Mouse (Mus musculus): ENCODE measurements around the gene Qtrt2.

Gene Qtrt2

GRCm38 (mm10) chr16:43926341-43926859, at the start of gene Qtrt2:
Qtrt2 (minus strand) TSS chr16:43926809.
- DNase-seq (ENCODE audit: low spot score), result no peak

GRCm38 (mm10) chr16:43973606-43974220, 47.1 kb upstream of the Qtrt2 start:
- DNase-seq (ENCODE audit: low spot score), result no peak

DNA sequence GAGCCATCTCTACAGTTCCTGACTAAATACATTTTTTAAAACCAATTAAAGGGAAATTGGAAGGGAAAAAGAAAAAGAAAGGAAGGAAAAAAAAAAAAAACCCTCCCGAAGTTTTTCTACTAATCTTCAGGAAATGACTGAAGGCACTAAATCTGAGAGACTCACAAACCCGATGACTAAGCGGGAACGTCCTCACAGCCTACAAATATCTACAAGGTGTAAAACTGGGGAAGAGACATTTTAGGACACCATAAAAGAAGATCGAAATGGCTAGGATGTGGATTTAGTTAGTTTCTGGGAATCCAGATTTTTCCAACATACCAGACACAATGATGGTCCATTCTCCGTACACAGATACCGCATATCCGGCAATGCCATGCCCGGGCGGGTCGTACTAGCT, 46.5 kb upstream of the Qtrt2 start:
- DNase-seq (ENCODE audit: low spot score), result no peak

DNA sequence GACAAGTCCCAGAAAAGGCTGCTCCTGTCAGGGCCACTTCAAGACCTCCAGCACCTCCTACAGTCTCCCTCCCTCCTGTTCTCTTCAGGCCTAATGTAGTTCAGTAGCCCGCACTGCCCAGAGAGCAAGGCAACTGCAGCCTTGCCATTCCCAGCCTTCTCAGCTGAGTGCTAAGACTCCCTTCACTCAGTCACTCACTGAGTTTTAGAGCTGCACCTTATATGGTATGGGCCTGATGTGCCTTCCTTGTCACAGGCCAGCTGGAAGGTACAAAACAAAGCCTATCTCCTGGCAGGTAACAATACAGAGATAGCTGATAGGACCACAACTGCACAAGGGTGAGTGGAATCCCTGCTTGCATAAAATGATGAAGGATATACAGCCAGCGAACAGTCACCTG, 45.8 kb upstream of the Qtrt2 start:
- DNase-seq (ENCODE audit: low spot score), result no peak

GRCm38 (mm10) chr16:43971741-43972140, 45.1 kb upstream of the Qtrt2 start:
- no peak for DNase-seq (ENCODE audit: low spot score)

GRCm38 (mm10) chr16:43971189-43971588, 44.6 kb upstream of the Qtrt2 start:
- no peak for DNase-seq (ENCODE audit: low spot score)

DNA sequence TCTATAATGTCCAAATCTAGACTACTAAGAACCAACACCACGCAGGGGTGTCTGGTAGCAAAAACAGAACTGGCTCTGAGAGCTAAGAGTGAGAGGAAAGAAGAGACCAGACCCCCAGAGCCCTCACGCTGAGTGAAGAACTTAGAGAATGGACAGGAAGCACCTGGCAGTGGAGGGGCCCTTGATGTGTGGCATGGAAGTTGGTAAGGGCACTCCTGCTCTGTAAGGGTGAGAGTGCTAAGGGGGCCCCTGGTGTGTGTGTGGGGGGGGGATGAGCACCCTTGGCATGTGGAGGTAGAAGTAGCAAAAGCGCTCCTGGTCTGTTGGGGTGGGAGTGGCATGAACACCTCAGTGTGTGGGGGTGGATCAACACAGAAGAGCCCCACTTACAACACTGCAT, 43.8 kb upstream of the Qtrt2 start:
- no peak for DNase-seq (ENCODE audit: low spot score)

GRCm38 (mm10) chr16:43965781-43966389, 39.3 kb upstream of the Qtrt2 start:
- DNase-seq (ENCODE audit: low spot score), result no peak

DNA sequence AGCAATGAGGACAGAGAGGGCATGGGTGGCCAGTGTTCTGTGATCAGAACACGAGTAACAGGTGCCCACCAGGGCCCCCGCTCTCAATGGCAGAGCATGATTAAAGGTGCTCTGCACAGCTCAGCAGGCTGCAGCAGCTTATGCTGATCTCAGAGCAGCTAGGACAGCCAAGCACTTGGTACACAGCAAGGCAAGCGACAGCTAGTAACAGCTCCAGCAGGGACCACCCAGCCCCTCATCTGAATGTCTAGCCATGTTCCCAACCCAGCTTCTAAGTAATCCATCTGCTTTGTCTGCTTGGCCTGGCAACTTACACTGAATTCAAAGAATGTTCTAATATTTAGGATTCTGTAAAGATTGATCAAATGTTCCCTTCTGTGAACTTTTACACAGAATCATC, 37.2 kb upstream of the Qtrt2 start:
- DNase-seq (ENCODE audit: low spot score), result no peak

GRCm38 (mm10) chr16:43963291-43963690, 36.7 kb upstream of the Qtrt2 start:
- no peak for DNase-seq (ENCODE audit: low spot score)

DNA sequence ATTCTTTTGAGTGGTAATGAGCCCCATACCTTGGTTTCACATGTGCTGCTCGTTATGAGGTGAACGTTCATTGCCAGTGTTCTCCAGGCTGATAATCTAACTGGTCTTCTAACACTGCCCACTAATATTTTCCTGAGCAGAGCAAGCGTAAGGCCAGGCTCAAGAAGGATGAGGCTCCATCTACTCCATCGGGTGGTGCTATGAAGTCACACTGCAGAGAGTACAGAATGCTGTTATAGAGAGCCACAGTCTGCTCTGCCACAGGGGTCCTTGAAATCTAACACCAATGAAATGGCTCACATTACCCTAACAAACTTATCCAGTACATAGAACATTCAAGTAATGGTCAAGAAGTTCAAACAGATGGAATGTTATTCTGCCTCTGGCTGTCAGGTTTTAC, 31.4 kb upstream of the Qtrt2 start:
- no peak for DNase-seq (ENCODE audit: low spot score)

DNA sequence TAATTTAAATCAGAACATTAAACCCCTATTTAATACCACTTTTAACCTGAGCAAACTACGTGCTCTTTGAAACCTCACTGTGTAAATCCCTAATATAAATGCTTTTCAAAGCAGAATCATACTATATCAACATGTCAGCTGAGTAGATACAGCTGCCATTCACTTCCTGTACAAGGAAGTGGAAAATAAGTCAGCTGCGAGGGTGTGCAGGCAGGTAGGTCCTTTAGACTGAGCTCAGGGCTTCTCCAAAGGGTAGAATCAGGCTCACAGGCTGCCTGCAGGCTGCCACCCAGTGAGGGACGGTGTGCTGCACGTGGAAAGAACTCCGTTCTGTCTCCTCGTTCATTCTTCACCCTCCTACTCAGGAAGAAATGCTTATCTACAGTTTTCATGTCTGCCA, 28.3 kb upstream of the Qtrt2 start:
- DNase-seq (ENCODE audit: low spot score), result no peak

GRCm38 (mm10) chr16:43951591-43951990, 25.0 kb upstream of the Qtrt2 start:
- DNase-seq (ENCODE audit: low spot score), result no peak

DNA sequence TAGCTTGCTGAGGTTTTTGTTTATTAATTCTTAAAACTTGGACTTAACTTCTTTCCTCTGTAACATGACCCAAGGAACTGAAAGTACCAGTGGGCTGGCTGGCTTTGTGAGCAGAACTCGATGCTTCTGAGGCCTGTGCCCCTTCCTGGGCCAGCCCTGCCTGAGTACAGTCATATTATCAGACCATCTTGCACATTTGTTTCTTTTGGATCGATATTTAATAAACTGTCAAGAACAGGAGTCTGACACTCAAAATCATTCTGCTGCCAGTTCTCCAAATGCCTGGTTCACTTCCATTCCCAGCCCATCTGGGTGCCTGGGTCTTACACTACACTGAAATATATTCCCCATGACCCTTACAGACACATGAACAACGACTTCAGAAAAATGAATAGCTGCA, 19.3 kb upstream of the Qtrt2 start:
- DNase-seq (ENCODE audit: low spot score), result no peak

- DNase-seq (ENCODE audit: low spot score), result no peak
Measured at GRCm38 (mm10) chr16:43945351-43945750, 18.7 kb upstream of the Qtrt2 start.

DNA sequence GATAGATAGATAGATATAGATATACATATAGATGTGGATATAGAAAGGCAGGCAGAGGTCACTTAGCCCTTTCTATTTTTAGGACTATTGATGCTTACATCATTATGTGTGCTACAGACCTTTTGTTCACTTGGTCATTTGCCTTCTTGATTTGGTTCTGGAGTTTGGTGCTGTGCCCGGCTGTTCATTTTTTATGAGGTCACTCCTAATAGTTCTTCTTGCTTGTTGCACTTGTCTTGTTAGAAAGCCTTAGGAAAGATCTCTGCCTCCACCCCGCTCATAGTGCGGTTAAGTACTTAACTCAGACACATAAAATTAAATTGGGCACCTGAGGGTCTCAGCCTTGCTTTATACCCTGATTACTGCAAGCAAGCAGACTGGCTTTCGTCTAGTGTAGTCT, 14.2 kb upstream of the Qtrt2 start:
- DNase-seq (ENCODE audit: low spot score), result no peak

DNA sequence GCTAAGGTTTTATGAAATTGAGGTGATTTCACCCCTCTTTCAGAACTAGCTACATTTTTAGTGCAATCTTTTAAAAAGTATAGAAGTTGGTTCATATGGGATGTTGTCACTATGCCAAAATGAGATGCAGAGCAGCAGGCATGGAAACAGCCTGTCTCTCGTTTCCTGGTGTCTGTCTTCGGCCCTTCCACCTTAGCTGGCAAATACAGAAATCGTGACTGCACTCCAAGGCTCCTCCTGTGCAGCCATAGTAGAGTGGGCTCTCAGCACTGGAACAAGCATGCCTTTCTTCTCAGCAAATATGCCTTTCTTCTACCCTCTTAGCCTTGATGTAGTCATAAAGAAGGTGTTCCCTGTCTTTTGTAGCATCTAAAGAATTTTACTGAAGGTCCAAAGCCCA, 9.3 kb upstream of the Qtrt2 start:
- DNase-seq (ENCODE audit: low spot score), result no peak

GRCm38 (mm10) chr16:43935367-43935766, 8.8 kb upstream of the Qtrt2 start:
- no peak for DNase-seq (ENCODE audit: low spot score)

GRCm38 (mm10) chr16:43934856-43935255, 8.2 kb upstream of the Qtrt2 start:
- no peak for DNase-seq (ENCODE audit: low spot score)

- DNase-seq (ENCODE audit: low spot score), result no peak
Measured at GRCm38 (mm10) chr16:43933041-43933440, 6.4 kb upstream of the Qtrt2 start.

DNA sequence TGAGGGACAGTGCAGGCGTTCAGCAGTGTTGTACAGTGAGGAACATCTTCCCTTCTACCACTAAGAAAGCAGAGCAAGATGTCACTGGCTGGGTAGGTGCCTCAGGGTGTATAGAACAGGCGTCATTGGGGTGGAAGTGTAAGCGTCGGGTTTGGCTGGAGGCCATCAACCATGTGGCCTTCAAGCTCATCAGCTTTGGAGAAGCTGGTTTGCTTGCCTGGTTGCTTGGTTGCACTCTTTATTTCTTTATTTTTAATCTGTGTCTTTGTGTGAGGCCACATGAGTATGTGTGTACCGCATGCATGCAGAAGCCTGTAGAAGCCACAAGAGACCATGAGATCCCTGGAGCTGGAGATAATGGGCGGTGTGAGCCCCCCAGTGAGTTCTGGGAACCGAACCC, 5.7 kb upstream of the Qtrt2 start:
- no peak for DNase-seq (ENCODE audit: low spot score)

- DNase-seq (ENCODE audit: low spot score), result no peak
Measured at GRCm38 (mm10) chr16:43931502-43931901, 4.9 kb upstream of the Qtrt2 start.

GRCm38 (mm10) chr16:43930577-43930976, 4.0 kb upstream of the Qtrt2 start:
- no peak for DNase-seq (ENCODE audit: low spot score)

GRCm38 (mm10) chr16:43925846-43926245, 763 bp downstream of the Qtrt2 start:
- no peak for DNase-seq (ENCODE audit: low spot score)

Measured in ovary, adult 18-20 months (tissue).